Mouse (Mus musculus): ENCODE data around the gene Birc6. TPM values are rescaled to one million over a fixed set of nuclear protein-coding genes. Genes with fewer than 3 reads are reported as not detected.

The Birc6 gene
- polyA plus RNA-seq, 1 experiment, result 80.8 TPM

DNA sequence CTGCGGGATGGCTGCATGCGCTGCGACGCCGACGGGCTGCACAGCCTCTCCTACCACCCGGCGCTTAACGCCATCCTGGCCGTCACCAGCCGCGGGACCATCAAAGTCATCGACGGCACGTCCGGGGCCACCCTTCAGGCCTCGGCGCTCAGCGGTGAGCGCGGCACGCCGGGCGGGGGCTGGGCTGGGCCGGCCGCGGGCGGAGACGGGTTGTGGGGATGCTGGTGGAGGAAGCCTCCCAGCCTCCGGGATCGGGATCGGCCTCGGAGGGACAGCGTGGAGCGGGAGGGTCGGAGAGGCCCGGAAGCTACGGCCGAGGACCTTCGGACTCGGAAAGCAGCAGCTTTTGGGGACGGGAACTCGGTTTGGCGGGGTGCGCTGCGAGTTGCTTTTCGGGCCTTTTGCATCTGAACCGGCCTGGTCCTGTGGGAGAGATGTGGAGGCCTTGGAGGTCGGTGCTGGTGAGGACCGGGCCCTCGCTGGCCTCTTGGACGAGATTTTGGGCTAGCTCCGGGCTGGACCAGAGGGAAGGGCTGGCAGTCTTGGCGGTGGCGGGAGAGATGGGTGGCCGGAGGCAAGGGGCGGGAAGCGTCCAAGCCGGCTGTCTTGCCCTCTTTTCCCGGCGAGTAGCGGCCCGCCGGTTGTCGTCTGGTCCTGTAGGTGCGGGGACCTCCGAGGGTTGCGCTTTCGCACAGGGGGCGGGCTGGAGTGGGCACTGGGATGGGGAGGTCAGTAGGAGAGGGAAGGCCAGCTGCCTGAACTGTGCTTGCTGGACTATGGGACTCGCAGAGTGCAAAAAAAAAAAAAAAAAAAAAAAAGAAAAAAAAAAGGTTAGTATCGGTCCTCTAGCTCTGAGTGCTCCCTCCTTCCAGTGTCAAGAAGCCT is 795 bp downstream of the Birc6 start:
- no peak for TF ChIP-seq POLR2A (IDR thresholded peaks at IDR 0.05; ENCODE audit: low read depth, low read length)
- TF ChIP-seq CTCF (IDR thresholded peaks at IDR 0.05; ENCODE audit: extremely low read depth, insufficient read length, insufficient replicate concordance, low read depth, low read length), result no peak
- Histone ChIP-seq H3K4me3 (ENCODE audit: low read depth, low read length) (peak overlapping the region; percentile 84), H3K4me1 (ENCODE audit: control insufficient read depth, insufficient read depth, insufficient read length, low read length) (peaks cover 2% of the 10 kb centered on the region; the same call in 1 of the 2 replicates), H3K27ac (ENCODE audit: insufficient read depth, low read depth, low read length) (peak overlapping the region; percentile 77), H3K27me3 (ENCODE audit: control insufficient read depth, insufficient read depth, low read length) (no peaks in the 10 kb centered on the region), H3K36me3 (ENCODE audit: control insufficient read depth, insufficient read depth, low read length) (no peaks in the 10 kb centered on the region)
- WGBS, result under 1% methylated on average over 65 of the region's 72 CpGs

DNA sequence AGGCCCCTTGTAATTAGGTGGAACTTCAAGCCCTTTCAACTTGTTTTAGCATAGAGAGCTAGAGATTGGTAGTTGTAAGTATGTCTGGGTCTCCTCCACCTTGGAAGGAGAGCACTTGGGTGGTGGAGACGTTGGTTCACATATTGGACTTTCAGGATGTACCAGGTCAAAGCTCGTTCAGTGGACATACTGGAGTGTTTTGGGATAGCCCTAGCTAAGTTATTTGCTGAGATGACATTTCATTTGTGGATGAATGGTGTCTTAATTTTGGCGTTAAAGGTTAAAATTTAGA is 1.4 kb downstream of the Birc6 start:
- WGBS, result 8% methylated on average over 3 of the region's 3 CpGs
- H3K27ac ChIP-seq (ENCODE audit: insufficient read depth, low read depth, low read length), result no peak overlapping the region; the same call in 1 of the 2 replicates
- H3K4me3 ChIP-seq (ENCODE audit: low read depth, low read length), result peak overlapping the region; percentile 84; the same call in 1 of the 2 replicates
- no peak for TF ChIP-seq CTCF (IDR thresholded peaks at IDR 0.05; ENCODE audit: extremely low read depth, insufficient read length, insufficient replicate concordance, low read depth, low read length)
- TF ChIP-seq POLR2A (IDR thresholded peaks at IDR 0.05; ENCODE audit: low read depth, low read length), result no peak
- H3K4me1 ChIP-seq (ENCODE audit: control insufficient read depth, insufficient read depth, insufficient read length, low read length), result peaks cover 2% of the 10 kb centered on the region; the same call in 1 of the 2 replicates
- no peaks in the 10 kb centered on the region for H3K36me3 ChIP-seq (ENCODE audit: control insufficient read depth, insufficient read depth, low read length)
- H3K27me3 ChIP-seq (ENCODE audit: control insufficient read depth, insufficient read depth, low read length), result no peaks in the 10 kb centered on the region

GRCm38 (mm10) chr17:74534971-74535370 is 6.9 kb downstream of the Birc6 start:
- no peak overlapping the region for H3K27ac ChIP-seq (ENCODE audit: insufficient read depth, low read depth, low read length)
- H3K36me3 ChIP-seq (ENCODE audit: control insufficient read depth, insufficient read depth, low read length), result no peaks in the 10 kb centered on the region
- H3K4me1 ChIP-seq (ENCODE audit: control insufficient read depth, insufficient read depth, insufficient read length, low read length), result no peaks in the 10 kb centered on the region
- H3K27me3 ChIP-seq (ENCODE audit: control insufficient read depth, insufficient read depth, low read length), result no peaks in the 10 kb centered on the region
- TF ChIP-seq POLR2A (IDR thresholded peaks at IDR 0.05; ENCODE audit: low read depth, low read length), result no peak
- no peak for TF ChIP-seq CTCF (IDR thresholded peaks at IDR 0.05; ENCODE audit: extremely low read depth, insufficient read length, insufficient replicate concordance, low read depth, low read length)
- WGBS, result 95% methylated on average over 4 of the region's 4 CpGs
- H3K4me3 ChIP-seq (ENCODE audit: low read depth, low read length), result no peak overlapping the region

GRCm38 (mm10) chr17:74537526-74537925 is 9.4 kb downstream of the Birc6 start:
- 55% methylated on average over 1 of the region's 1 CpGs for WGBS
- TF ChIP-seq POLR2A (IDR thresholded peaks at IDR 0.05; ENCODE audit: low read depth, low read length) (no peak), CTCF (IDR thresholded peaks at IDR 0.05; ENCODE audit: extremely low read depth, insufficient read length, insufficient replicate concordance, low read depth, low read length) (no peak)
- Histone ChIP-seq H3K27me3 (ENCODE audit: control insufficient read depth, insufficient read depth, low read length) (no peaks in the 10 kb centered on the region), H3K4me1 (ENCODE audit: control insufficient read depth, insufficient read depth, insufficient read length, low read length) (no peaks in the 10 kb centered on the region), H3K36me3 (ENCODE audit: control insufficient read depth, insufficient read depth, low read length) (0 out of 2 replicates have a peak, but pooled peaks cover 2% of the 10 kb centered on the region), H3K4me3 (ENCODE audit: low read depth, low read length) (no peak overlapping the region), H3K27ac (ENCODE audit: insufficient read depth, low read depth, low read length) (no peak overlapping the region)

DNA sequence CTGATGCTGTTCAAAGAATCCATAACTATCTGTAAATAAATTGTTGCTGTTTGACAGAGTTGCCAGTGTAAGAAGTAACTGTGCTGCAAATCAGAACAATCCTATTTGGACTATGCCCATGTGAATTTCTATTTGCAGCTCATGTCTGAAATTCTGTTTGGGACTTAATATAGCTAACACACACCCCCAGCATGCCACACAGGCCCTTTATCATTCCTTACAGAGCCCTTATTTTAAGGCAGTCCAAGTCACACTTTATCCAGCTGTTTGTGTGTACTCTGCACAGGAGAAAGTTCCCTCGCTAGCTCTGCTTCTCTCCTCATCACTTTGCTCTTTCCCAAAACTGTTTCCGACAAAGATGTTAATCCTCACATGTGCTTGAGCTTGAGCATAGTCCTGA is 15.5 kb downstream of the Birc6 start:
- no peak overlapping the region for H3K4me3 ChIP-seq (ENCODE audit: low read depth, low read length)
- TF ChIP-seq POLR2A (IDR thresholded peaks at IDR 0.05; ENCODE audit: low read depth, low read length) (no peak), CTCF (IDR thresholded peaks at IDR 0.05; ENCODE audit: extremely low read depth, insufficient read length, insufficient replicate concordance, low read depth, low read length) (no peak)
- H3K27me3 ChIP-seq (ENCODE audit: control insufficient read depth, insufficient read depth, low read length), result no peaks in the 10 kb centered on the region
- H3K27ac ChIP-seq (ENCODE audit: insufficient read depth, low read depth, low read length), result no peak overlapping the region
- whole genome bisulfite sequencing, result 93% methylated on average over 2 of the region's 2 CpGs
- H3K4me1 ChIP-seq (ENCODE audit: control insufficient read depth, insufficient read depth, insufficient read length, low read length), result no peaks in the 10 kb centered on the region
- H3K36me3 ChIP-seq (ENCODE audit: control insufficient read depth, insufficient read depth, low read length), result peaks cover 14% of the 10 kb centered on the region

DNA sequence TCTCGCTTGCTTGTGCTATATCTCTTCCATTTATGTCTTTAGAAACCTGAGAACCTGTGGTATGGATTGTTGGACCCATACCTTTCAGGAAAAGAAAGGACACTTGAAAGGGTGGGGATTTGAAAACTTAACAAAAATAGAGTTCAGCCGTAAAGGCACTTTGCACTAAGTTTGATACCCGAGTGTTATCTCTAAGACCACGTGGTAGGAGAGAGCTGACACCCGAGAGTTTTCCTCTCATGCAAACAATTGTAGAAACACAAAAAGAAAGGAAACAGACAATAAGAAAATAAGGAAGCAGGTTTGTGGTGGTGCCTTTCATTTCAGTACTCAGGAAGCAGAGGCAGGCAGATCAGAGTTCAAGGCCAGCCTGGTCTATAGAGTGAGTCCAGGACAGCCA is 26.0 kb downstream of the Birc6 start:
- WGBS, result 50% methylated on average over 5 of the region's 5 CpGs
- no peak overlapping the region for H3K4me3 ChIP-seq (ENCODE audit: low read depth, low read length)
- no peaks in the 10 kb centered on the region for H3K27me3 ChIP-seq (ENCODE audit: control insufficient read depth, insufficient read depth, low read length)
- peaks cover 30% of the 10 kb centered on the region for H3K36me3 ChIP-seq (ENCODE audit: control insufficient read depth, insufficient read depth, low read length)
- no peak overlapping the region for H3K27ac ChIP-seq (ENCODE audit: insufficient read depth, low read depth, low read length)
- no peaks in the 10 kb centered on the region for H3K4me1 ChIP-seq (ENCODE audit: control insufficient read depth, insufficient read depth, insufficient read length, low read length)
- no peak for TF ChIP-seq POLR2A (IDR thresholded peaks at IDR 0.05; ENCODE audit: low read depth, low read length)
- no peak for TF ChIP-seq CTCF (IDR thresholded peaks at IDR 0.05; ENCODE audit: extremely low read depth, insufficient read length, insufficient replicate concordance, low read depth, low read length)

GRCm38 (mm10) chr17:74559891-74560290 is 31.8 kb downstream of the Birc6 start:
- Histone ChIP-seq H3K4me3 (ENCODE audit: low read depth, low read length) (no peak overlapping the region), H3K27me3 (ENCODE audit: control insufficient read depth, insufficient read depth, low read length) (no peaks in the 10 kb centered on the region), H3K36me3 (ENCODE audit: control insufficient read depth, insufficient read depth, low read length) (peaks cover 26% of the 10 kb centered on the region), H3K4me1 (ENCODE audit: control insufficient read depth, insufficient read depth, insufficient read length, low read length) (peaks cover 3% of the 10 kb centered on the region; the same call in 1 of the 2 replicates), H3K27ac (ENCODE audit: insufficient read depth, low read depth, low read length) (no peak overlapping the region)
- 45% methylated on average over 11 of the region's 11 CpGs for WGBS
- TF ChIP-seq POLR2A (IDR thresholded peaks at IDR 0.05; ENCODE audit: low read depth, low read length) (no peak), CTCF (IDR thresholded peaks at IDR 0.05; ENCODE audit: extremely low read depth, insufficient read length, insufficient replicate concordance, low read depth, low read length) (no peak)
